Mouse (Mus musculus) hindbrain, embryonic 14.5 days (tissue): ENCODE measurements around the gene Gucy2d. TPM values are rescaled to one million over a fixed set of nuclear protein-coding genes. Genes with fewer than 3 reads are reported as not detected.

Experiments used
- ATAC-seq: fragments of 200-750 bp; cut with Nextera tagmentation; 2 replicates; pipeline ENCODE4 v1.8.0; 2017; ENCODE audit warnings: moderate number of reproducible peaks, mild to moderate bottlenecking, moderate TSS enrichment, moderate library complexity; ENCODE audit not compliant: low FRiP score
- DNase-seq: peaks from one replicate; pipeline ENCODE4 v3.0.0-alpha.2; 2015; ENCODE audit warnings: low spot score
- H3K27ac ChIP-seq: fragments of 300-500 bp; sonication (generic); 2 replicates; pipeline ENCODE4 v1.5.1; 2014; ENCODE audit warnings: mild to moderate bottlenecking, moderate library complexity
- H3K27me3 ChIP-seq: fragments of 300-500 bp; sonication (generic); 2 replicates; pipeline ENCODE4 v1.6.1; 2014; ENCODE audit warnings: mild to moderate bottlenecking, low read length, mixed read lengths; ENCODE audit not compliant: control insufficient read depth, insufficient read depth
- H3K36me3 ChIP-seq: fragments of 300-500 bp; sonication (generic); replicated peaks from 2 replicates; pipeline ENCODE4 v1.6.1; 2014; ENCODE audit not compliant: control insufficient read depth, insufficient read depth
- H3K4me1 ChIP-seq: fragments of 300-500 bp; sonication (generic); replicated peaks from 2 replicates; pipeline ENCODE4 v1.6.1; 2014; ENCODE audit warnings: antibody characterized with exemption, low read length, mixed read lengths; ENCODE audit not compliant: control insufficient read depth, insufficient read depth
- H3K4me2 ChIP-seq: fragments of 300-500 bp; sonication (generic); replicated peaks from 2 replicates; pipeline ENCODE4 v1.6.1; 2014; ENCODE audit warnings: mild to moderate bottlenecking, moderate library complexity
- H3K4me3 ChIP-seq: fragments of 300-500 bp; sonication (generic); replicated peaks from 2 replicates; pipeline ENCODE4 v1.5.1; 2014; ENCODE audit warnings: mild to moderate bottlenecking, low read length
- H3K9ac ChIP-seq: fragments of 300-500 bp; sonication (generic); 2 replicates; pipeline ENCODE4 v1.6.1; 2014
- H3K9me3 ChIP-seq: fragments of 300-500 bp; sonication (generic); 2 replicates; pipeline ENCODE4 v1.6.1; 2016; ENCODE audit warnings: low read length; ENCODE audit not compliant: control insufficient read depth
- WGBS: fragments of 180-500 bp; shearing (Covaris S2); extraction: QIAGEN DNeasy Blood & Tissue Kit; methylation state at CpG from one replicate; pipeline ENCODE4 v1.1.7; 2014; 5-methylcytosine and 5-hydroxymethylcytosine counted together
- polyA plus RNA-seq: library from polyadenylated mRNA; unstranded; fragments of >200 nt; fragmentation: Nextera tagmentation; extraction: Ambion mirVana; gene quantifications from 2 replicates; pipeline ENCODE4 v1.2.1, GENCODE M21; 2014

Gene Gucy2d
- polyA plus RNA-seq, 1 experiment from 2014 or later, result 0.19 TPM

DNA sequence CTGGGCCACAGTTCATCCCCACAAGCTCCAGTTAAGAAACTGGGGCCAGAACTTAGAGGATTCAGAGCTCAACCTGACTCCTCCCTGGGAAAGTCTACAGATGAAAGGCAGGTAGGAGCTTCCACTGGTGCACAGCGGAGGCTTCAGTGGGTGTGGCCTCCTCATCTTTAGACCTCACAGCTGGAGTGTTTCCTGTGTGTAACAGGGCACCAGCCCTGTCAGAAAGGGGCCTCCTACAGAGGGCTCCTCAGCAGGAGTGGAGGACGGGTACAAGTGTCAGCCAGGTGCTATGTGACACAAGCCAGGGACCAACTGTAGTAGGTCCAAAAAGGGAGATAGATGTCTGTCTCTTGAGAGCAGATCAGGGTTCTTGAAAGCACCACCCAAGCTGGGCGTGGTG, 73.0 kb downstream of the Gucy2d start:
- WGBS, result 78% methylated on average over 3 of the region's 3 CpGs
- H3K4me1 ChIP-seq, result no peaks in the 10 kb centered on the region

GRCm38 (mm10) chr7:98522576-98522975, 82.4 kb downstream of the Gucy2d start:
- Histone ChIP-seq H3K9me3 (no peaks in the 10 kb centered on the region), H3K36me3 (no peaks in the 10 kb centered on the region), H3K27me3 (no peaks in the 10 kb centered on the region), H3K4me2 (no peak overlapping the region), H3K27ac (no peak overlapping the region), H3K9ac (no peak overlapping the region), H3K4me3 (no peak overlapping the region), H3K4me1 (peaks cover 15% of the 10 kb centered on the region; the same call in 1 of the 2 replicates)
- DNase-seq, result no peak
- 79% methylated on average over 5 of the region's 5 CpGs for WGBS
- no peak for ATAC-seq

More for the DNA sequence above, 73.0 kb downstream of the Gucy2d start:
- DNase-seq (no peak), ATAC-seq (no peak)
- H3K4me2 ChIP-seq, result no peak overlapping the region
- no peak overlapping the region for H3K9ac ChIP-seq
- no peaks in the 10 kb centered on the region for H3K9me3 ChIP-seq
- H3K27ac ChIP-seq, result no peak overlapping the region
- H3K4me3 ChIP-seq, result no peak overlapping the region
- H3K27me3 ChIP-seq, result no peaks in the 10 kb centered on the region
- no peaks in the 10 kb centered on the region for H3K36me3 ChIP-seq

DNA sequence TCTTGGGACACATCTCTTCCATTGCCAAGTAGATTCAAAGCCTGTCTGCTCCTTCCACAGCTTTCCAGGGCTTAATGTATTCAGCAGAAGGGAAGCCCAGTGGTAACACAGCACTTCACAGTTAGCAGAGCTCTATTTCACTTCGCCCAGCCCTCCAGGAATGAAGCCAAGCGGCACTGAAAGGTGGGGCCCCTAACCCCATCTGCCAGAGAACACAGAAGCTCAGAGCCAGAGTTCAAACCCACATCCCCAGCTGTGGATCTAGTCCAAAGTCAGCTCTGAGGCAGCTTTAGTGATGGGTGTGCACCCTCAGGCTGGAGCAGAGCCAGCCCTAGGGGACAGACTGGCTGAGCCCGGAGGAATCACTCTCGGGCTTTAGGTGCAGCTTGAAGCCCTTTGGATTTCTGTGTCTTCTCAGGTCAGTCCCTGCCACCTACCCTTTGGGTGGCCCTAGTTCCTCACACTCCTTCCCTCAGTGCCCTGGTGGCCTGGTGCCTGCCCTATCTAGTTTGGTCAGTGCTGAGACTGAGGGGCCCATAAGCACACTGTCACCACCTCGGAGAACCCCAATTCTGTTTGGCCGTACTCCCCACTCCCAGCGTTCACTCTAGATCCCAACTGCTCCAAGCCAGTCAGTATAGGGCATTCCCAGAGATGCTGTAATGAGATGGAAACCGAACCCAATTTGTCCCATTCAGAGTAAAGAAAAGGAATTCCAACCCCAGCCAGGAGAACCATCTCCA, 83.0 kb downstream of the Gucy2d start:
- DNase-seq, result no peak
- Histone ChIP-seq H3K9ac (no peak overlapping the region), H3K27ac (peak overlapping the region; percentile 56; the same call in 1 of the 2 replicates), H3K4me2 (no peak overlapping the region), H3K4me1 (peaks cover 15% of the 10 kb centered on the region; the same call in 1 of the 2 replicates), H3K27me3 (no peaks in the 10 kb centered on the region), H3K4me3 (no peak overlapping the region), H3K9me3 (no peaks in the 10 kb centered on the region), H3K36me3 (no peaks in the 10 kb centered on the region)
- ATAC-seq, result peak; percentile 62; the same call in 1 of the 2 replicates
- WGBS, result 71% methylated on average over 8 of the region's 8 CpGs

GRCm38 (mm10) chr7:98523813-98524361, 83.7 kb downstream of the Gucy2d start:
- Histone ChIP-seq H3K36me3 (no peaks in the 10 kb centered on the region), H3K4me2 (no peak overlapping the region), H3K4me1 (peaks cover 15% of the 10 kb centered on the region; the same call in 1 of the 2 replicates), H3K9ac (no peak overlapping the region), H3K4me3 (no peak overlapping the region), H3K27me3 (no peaks in the 10 kb centered on the region), H3K27ac (peak overlapping the region; percentile 56; the same call in 1 of the 2 replicates), H3K9me3 (no peaks in the 10 kb centered on the region)
- DNase-seq, result peak; percentile 73
- ATAC-seq, result peak; percentile 51
- WGBS, result 5% methylated on average over 7 of the region's 7 CpGs

GRCm38 (mm10) chr7:98524401-98524800, 84.2 kb downstream of the Gucy2d start:
- 34% methylated on average over 6 of the region's 6 CpGs for WGBS
- Histone ChIP-seq H3K27ac (0 out of 2 replicates have a peak overlapping the region, but pooled peaks have one; percentile 12), H3K4me3 (no peak overlapping the region)

DNA sequence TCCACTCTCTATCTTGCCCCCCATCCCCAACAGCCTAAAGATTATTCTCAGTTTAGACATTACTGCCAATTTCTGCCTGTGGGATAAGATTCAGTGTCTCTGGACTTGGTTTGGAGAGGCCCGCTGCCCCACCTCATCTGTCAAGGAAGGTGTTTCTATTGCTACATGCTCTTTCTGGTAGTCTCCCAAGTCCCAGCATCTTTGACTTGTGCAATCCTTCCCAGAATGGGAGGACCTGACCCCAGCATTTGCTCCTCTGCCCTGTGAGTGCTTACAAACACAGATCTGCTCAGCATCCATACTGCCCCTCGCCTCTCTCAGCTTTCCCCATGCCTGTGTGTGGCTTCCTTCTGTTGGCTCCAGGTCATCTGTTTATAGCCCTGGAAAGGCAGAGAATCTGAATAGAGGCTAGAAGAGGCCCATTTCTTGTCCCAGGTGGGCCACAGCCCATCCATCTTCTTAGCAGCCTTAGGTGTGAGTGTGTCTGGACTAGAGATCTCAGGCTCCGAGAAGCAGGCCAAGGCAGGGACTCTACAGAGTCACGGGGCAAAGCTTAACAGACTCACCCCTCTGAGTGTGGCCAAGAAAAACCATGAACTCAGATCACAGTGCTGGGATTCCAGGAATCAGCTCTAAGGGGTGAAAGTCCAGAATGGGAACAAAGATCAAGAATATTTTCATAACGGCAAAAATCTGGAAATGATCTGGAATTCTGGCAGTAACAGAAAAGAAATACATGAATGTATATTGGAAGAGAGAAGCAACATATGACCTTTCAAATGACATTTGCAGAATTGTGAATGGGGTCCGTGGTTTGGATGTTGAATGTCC, 84.9 kb downstream of the Gucy2d start:
- no peak overlapping the region for H3K27ac ChIP-seq
- no peak for DNase-seq
- H3K9me3 ChIP-seq, result no peaks in the 10 kb centered on the region
- H3K4me3 ChIP-seq, result no peak overlapping the region
- no peak for ATAC-seq
- peaks cover 15% of the 10 kb centered on the region; the same call in 1 of the 2 replicates for H3K4me1 ChIP-seq
- H3K27me3 ChIP-seq, result no peaks in the 10 kb centered on the region
- no peak overlapping the region for H3K9ac ChIP-seq
- 84% methylated on average over 6 of the region's 6 CpGs for WGBS
- no peak overlapping the region for H3K4me2 ChIP-seq
- H3K36me3 ChIP-seq, result no peaks in the 10 kb centered on the region

More at GRCm38 (mm10) chr7:98524401-98524800, 84.2 kb downstream of the Gucy2d start:
- H3K9ac ChIP-seq, result no peak overlapping the region
- H3K4me1 ChIP-seq, result peaks cover 15% of the 10 kb centered on the region; the same call in 1 of the 2 replicates
- H3K4me2 ChIP-seq, result no peak overlapping the region
- no peak for DNase-seq
- H3K36me3 ChIP-seq, result no peaks in the 10 kb centered on the region
- ATAC-seq, result no peak
- no peaks in the 10 kb centered on the region for H3K27me3 ChIP-seq
- no peaks in the 10 kb centered on the region for H3K9me3 ChIP-seq

Other genes with a start within 250 kb of the Gucy2d start
- 0.25 and 0.31 TPM in 2 replicates for gene B3gnt6, start 240.9 kb upstream of the Gucy2d start, polyA plus RNA-seq
- gene Acer3, start 119.2 kb upstream of the Gucy2d start, polyA plus RNA-seq, result 27.1 and 27.4 TPM in 2 replicates
- 9.5 and 11.7 TPM in 2 replicates for gene Tsku, start 79.1 kb upstream of the Gucy2d start, polyA plus RNA-seq
- 5.1 and 7.2 TPM in 2 replicates for gene Lrrc32, start 48.9 kb downstream of the Gucy2d start, polyA plus RNA-seq
- gene Emsy, start 216.4 kb downstream of the Gucy2d start, polyA plus RNA-seq, result 39.3 and 45.7 TPM in 2 replicates